Mouse (Mus musculus): ENCODE measurements around the gene Ascc1.

- TF ChIP-seq MAX (IDR thresholded peaks at IDR 0.05) (no peak), CTCF (IDR thresholded peaks at IDR 0.05; ENCODE audit: control insufficient read depth, insufficient read depth, insufficient read length) (no peak), FOSL1 (IDR thresholded peaks at IDR 0.05; ENCODE audit: insufficient read depth, low read length, poor library complexity, severe bottlenecking) (no peak), USF1 (IDR thresholded peaks at IDR 0.05; ENCODE audit: low read depth) (no peak), MYOG (IDR thresholded peaks at IDR 0.05; ENCODE audit: control insufficient read depth, extremely low read depth, insufficient read length) (no peak), MYOD1 (IDR thresholded peaks at IDR 0.05; ENCODE audit: control insufficient read depth, insufficient read length, low read depth) (no peak)
Measured at GRCm38 (mm10) chr10:60035744-60036143, 33.1 kb downstream of the Ascc1 start.

All from C2C12 (cell line).